Mouse (Mus musculus) intestine, embryonic 14.5 days (tissue): ENCODE measurements around the gene Dtx1. TPM values are rescaled to one million over a fixed set of nuclear protein-coding genes. Genes with fewer than 3 reads are reported as not detected.

Experiments used
- ATAC-seq: fragments of 200-750 bp; cut with Nextera tagmentation; replicated peaks from 2 replicates; pipeline ENCODE4 v1.8.0; 2017; ENCODE audit warnings: low read depth, moderate number of reproducible peaks, moderate TSS enrichment, moderate library complexity; ENCODE audit not compliant: low FRiP score, low TSS enrichment
- DNase-seq: peaks from one replicate; pipeline ENCODE4 v3.0.0-alpha.2; 2018; ENCODE audit warnings: low spot score
- H3K27ac ChIP-seq: fragments of 300-500 bp; sonication (generic); 2 replicates; pipeline ENCODE4 v1.5.1; 2014; ENCODE audit warnings: low read depth, mild to moderate bottlenecking, control low read depth
- H3K27me3 ChIP-seq: fragments of 300-500 bp; sonication (generic); replicated peaks from 2 replicates; pipeline ENCODE4 v1.6.1; 2014; ENCODE audit warnings: low read length, control low read depth; ENCODE audit not compliant: control insufficient read depth, insufficient read depth
- H3K36me3 ChIP-seq: fragments of 300-500 bp; sonication (generic); 2 replicates; pipeline ENCODE4 v1.6.1; 2014; ENCODE audit warnings: low read length, control low read depth; ENCODE audit not compliant: control insufficient read depth, insufficient read depth
- H3K4me1 ChIP-seq: fragments of 300-500 bp; sonication (generic); replicated peaks from 2 replicates; pipeline ENCODE4 v1.6.1; 2014; ENCODE audit warnings: low read length, control low read depth, mixed read lengths; ENCODE audit not compliant: control insufficient read depth, insufficient read depth
- H3K4me2 ChIP-seq: fragments of 300-500 bp; sonication (generic); 2 replicates; pipeline ENCODE4 v1.6.1; 2014; ENCODE audit warnings: low read length
- H3K4me3 ChIP-seq: fragments of 300-500 bp; sonication (generic); 2 replicates; pipeline ENCODE4 v1.5.1; 2014; ENCODE audit warnings: low read depth, low read length, control low read depth, mixed read lengths
- H3K9ac ChIP-seq: fragments of 300-500 bp; sonication (generic); 2 replicates; pipeline ENCODE4 v1.6.1; 2014; ENCODE audit warnings: mild to moderate bottlenecking, low read length
- H3K9me3 ChIP-seq: fragments of 300-500 bp; sonication (generic); 2 replicates; pipeline ENCODE4 v1.6.1; 2016; ENCODE audit warnings: low read length, control low read depth; ENCODE audit not compliant: control insufficient read depth
- WGBS: fragments of 180-500 bp; shearing (Covaris S2); extraction: QIAGEN DNeasy Blood & Tissue Kit; methylation state at CpG from one replicate; pipeline ENCODE4 v1.1.7; 2014; 5-methylcytosine and 5-hydroxymethylcytosine counted together
- polyA plus RNA-seq: library from polyadenylated mRNA; unstranded; fragments of >200 nt; fragmentation: Nextera tagmentation; extraction: Ambion mirVana; gene quantifications from 2 replicates; pipeline ENCODE4 v1.2.1, GENCODE M21; 2014

Dtx1 gene
- polyA plus RNA-seq, result 3.7 and 4.0 TPM in 2 replicates

GRCm38 (mm10) chr5:120711827-120712226 lies at the start of gene Dtx1:
Gene Dtx1, minus strand, starts transcription at chr5:120711927.
- no peak for ATAC-seq
- DNase-seq, result no peak
- peak within 1 kb of the TSS; percentile 45 for H3K4me3 ChIP-seq
- H3K9me3 ChIP-seq, result no peaks in the 10 kb centered on the region
- no peaks in the 10 kb centered on the region for H3K36me3 ChIP-seq
- WGBS, result 46% methylated on average over 3 of the region's 3 CpGs
- H3K4me1 ChIP-seq, result peaks cover 3% of the 10 kb centered on the region
- H3K27ac ChIP-seq, result no peak within 1 kb of the TSS
- H3K27me3 ChIP-seq, result peaks cover 50% of the 10 kb centered on the region
- H3K4me2 ChIP-seq, result peak within 1 kb of the TSS; percentile 81
- peak within 1 kb of the TSS; percentile 44 for H3K9ac ChIP-seq

DNA sequence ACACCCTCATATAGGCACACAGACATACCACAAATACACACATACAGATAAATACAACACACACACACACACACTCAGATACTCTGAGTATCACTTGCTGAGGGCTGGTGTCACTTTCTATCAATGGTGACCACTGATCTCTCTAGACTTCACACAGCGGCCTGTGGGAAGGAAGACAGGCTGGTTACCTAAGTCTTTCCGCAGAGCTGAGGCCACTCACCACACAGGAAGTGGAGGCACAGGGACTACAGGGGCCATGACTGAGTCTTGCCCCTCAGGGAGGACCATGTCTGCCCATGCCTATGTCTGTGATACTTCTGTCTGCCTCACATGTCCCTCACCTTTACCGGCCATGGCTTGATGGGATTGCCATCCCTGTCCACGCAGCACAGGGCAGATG lies 42.5 kb upstream of the Dtx1 start:
- no peak overlapping the region for H3K4me3 ChIP-seq
- 87% methylated on average over 4 of the region's 4 CpGs for WGBS
- H3K27ac ChIP-seq, result no peak overlapping the region
- H3K4me1 ChIP-seq, result no peaks in the 10 kb centered on the region
- H3K36me3 ChIP-seq, result no peaks in the 10 kb centered on the region
- no peak overlapping the region for H3K4me2 ChIP-seq
- DNase-seq, result no peak
- H3K27me3 ChIP-seq, result no peaks in the 10 kb centered on the region
- no peak overlapping the region for H3K9ac ChIP-seq
- H3K9me3 ChIP-seq, result no peaks in the 10 kb centered on the region
- no peak for ATAC-seq

- H3K36me3 ChIP-seq, result no peaks in the 10 kb centered on the region
- WGBS, result 85% methylated on average over 3 of the region's 3 CpGs
- no peak for ATAC-seq
These were observed 41.1 kb upstream of the Dtx1 start for GRCm38 (mm10) chr5:120752786-120753185.

DNA sequence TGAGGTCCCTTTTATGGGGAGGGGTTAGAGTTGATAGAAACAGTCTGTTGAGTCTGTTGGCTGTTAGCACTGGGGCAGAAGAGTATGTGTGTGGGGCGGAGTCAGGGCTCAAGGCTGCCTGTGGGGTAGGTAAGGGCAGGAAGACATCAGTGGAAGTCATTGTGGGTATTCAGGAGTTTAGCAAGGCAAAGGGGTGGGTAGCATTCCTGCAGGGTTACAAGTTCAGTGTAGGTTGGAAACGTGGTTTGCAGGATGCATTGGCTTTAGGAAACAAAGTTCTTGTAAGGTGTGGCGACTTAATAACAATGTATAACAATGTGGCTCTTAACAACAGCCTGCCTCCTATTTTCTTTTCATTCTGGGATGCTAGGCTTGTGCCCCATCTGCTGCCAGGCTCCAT lies 39.5 kb upstream of the Dtx1 start:
- H3K4me2 ChIP-seq, result no peak overlapping the region
- H3K9me3 ChIP-seq, result no peaks in the 10 kb centered on the region
- no peak overlapping the region for H3K27ac ChIP-seq
- no peak for ATAC-seq
- 74% methylated on average over 3 of the region's 3 CpGs for WGBS
- H3K36me3 ChIP-seq, result no peaks in the 10 kb centered on the region
- H3K4me3 ChIP-seq, result no peak overlapping the region
- no peak for DNase-seq
- H3K27me3 ChIP-seq, result no peaks in the 10 kb centered on the region
- no peak overlapping the region for H3K9ac ChIP-seq
- H3K4me1 ChIP-seq, result no peaks in the 10 kb centered on the region

More at GRCm38 (mm10) chr5:120752786-120753185, 41.1 kb upstream of the Dtx1 start:
- Histone ChIP-seq H3K4me3 (no peak overlapping the region), H3K4me1 (no peaks in the 10 kb centered on the region), H3K9ac (no peak overlapping the region), H3K27me3 (no peaks in the 10 kb centered on the region), H3K27ac (no peak overlapping the region), H3K9me3 (no peaks in the 10 kb centered on the region), H3K4me2 (no peak overlapping the region)
- DNase-seq, result no peak

GRCm38 (mm10) chr5:120749688-120750087 lies 38.0 kb upstream of the Dtx1 start, which contains the start of gene Oas2:
Gene Oas2, minus strand, starts transcription at chr5:120749853.
- Histone ChIP-seq H3K9ac (no peak within 1 kb of the TSS), H3K4me1 (no peaks in the 10 kb centered on the region), H3K4me2 (no peak within 1 kb of the TSS), H3K27ac (no peak within 1 kb of the TSS), H3K27me3 (no peaks in the 10 kb centered on the region), H3K4me3 (no peak within 1 kb of the TSS), H3K9me3 (no peaks in the 10 kb centered on the region), H3K36me3 (no peaks in the 10 kb centered on the region)
- DNase-seq, result no peak
- ATAC-seq, result no peak
- 53% methylated on average over 5 of the region's 5 CpGs for WGBS

DNA sequence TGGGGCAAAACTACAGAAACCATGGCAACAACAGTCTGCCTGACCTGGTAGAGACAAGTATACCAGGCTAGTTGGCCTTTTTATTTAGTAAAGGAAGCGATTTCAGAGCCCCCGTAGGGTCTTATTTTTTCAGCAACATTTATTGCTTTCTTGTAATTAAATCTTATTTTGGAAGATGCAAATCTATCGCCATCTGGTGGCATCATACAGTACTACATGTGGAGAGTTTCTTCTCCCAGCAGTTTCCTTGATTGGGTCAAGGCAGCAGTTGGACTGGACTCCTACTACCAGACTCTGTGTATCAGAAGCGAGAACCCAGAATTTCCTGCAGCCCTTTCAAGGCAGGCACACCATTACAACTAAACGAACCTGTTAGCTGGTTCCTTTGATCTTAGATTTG lies 34.7 kb upstream of the Dtx1 start:
- no peak overlapping the region for H3K27ac ChIP-seq
- H3K4me2 ChIP-seq, result no peak overlapping the region
- no peaks in the 10 kb centered on the region for H3K4me1 ChIP-seq
- no peaks in the 10 kb centered on the region for H3K36me3 ChIP-seq
- H3K9ac ChIP-seq, result no peak overlapping the region
- 10% methylated on average over 5 of the region's 5 CpGs for WGBS
- no peaks in the 10 kb centered on the region for H3K27me3 ChIP-seq
- ATAC-seq (no peak), DNase-seq (peak; percentile 66)
- H3K4me3 ChIP-seq, result no peak overlapping the region
- no peaks in the 10 kb centered on the region for H3K9me3 ChIP-seq

- DNase-seq (no peak), ATAC-seq (no peak)
- Histone ChIP-seq H3K4me1 (no peaks in the 10 kb centered on the region), H3K4me3 (no peak overlapping the region), H3K9me3 (no peaks in the 10 kb centered on the region), H3K27ac (no peak overlapping the region), H3K4me2 (no peak overlapping the region), H3K9ac (no peak overlapping the region), H3K36me3 (no peaks in the 10 kb centered on the region), H3K27me3 (no peaks in the 10 kb centered on the region)
- 30% methylated on average over 4 of the region's 4 CpGs for WGBS
These were observed 30.4 kb upstream of the Dtx1 start for GRCm38 (mm10) chr5:120742125-120742524.

DNA sequence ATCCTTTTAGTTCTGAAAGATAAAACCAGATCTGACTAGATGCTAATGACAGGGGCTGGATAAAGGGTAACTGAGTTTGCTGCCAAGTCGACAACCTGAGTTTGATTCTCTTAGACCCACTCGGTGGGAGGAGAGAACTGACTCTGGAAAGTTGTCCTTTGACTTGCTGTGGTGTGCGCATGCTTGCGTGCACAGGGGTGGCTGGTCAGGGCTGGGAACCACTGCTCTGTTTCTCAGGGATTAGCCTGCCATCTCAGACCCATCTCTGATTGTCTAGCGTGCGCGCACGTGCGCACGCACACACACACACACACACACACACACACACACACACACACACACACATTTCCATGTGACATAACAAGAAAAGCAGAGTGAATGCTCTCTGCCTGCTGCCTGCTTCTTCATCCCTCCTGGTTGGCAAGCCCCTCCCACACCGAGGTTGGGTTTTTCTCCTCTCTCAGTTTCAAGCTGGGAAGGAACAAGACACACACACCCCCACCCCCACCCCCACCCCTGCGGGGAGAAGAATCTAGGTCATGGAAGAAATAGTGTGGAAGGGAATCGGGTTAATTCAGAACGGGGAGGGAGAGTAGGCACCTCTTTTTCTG lies 22.8 kb upstream of the Dtx1 start:
- no peaks in the 10 kb centered on the region for H3K36me3 ChIP-seq
- H3K4me1 ChIP-seq, result no peaks in the 10 kb centered on the region
- WGBS, result 67% methylated on average over 11 of the region's 14 CpGs
- no peak overlapping the region for H3K4me2 ChIP-seq
- no peak for ATAC-seq
- no peak overlapping the region for H3K9ac ChIP-seq
- DNase-seq, result no peak
- H3K27me3 ChIP-seq, result no peaks in the 10 kb centered on the region
- H3K27ac ChIP-seq, result no peak overlapping the region
- H3K9me3 ChIP-seq, result no peaks in the 10 kb centered on the region
- H3K4me3 ChIP-seq, result no peak overlapping the region

GRCm38 (mm10) chr5:120733696-120734095 lies 22.0 kb upstream of the Dtx1 start:
- Histone ChIP-seq H3K9me3 (no peaks in the 10 kb centered on the region), H3K4me1 (no peaks in the 10 kb centered on the region), H3K36me3 (no peaks in the 10 kb centered on the region), H3K9ac (no peak overlapping the region), H3K27me3 (no peaks in the 10 kb centered on the region), H3K4me3 (no peak overlapping the region), H3K27ac (no peak overlapping the region), H3K4me2 (no peak overlapping the region)
- ATAC-seq, result no peak
- 90% methylated on average over 3 of the region's 3 CpGs for WGBS
- DNase-seq, result no peak
